Comparison of ENCODE assay signal across 9 mouse cellular contexts in genomic region chr2:29910042-29910441, GRCm38 (mm10). TPM values are rescaled to one million over a fixed set of nuclear protein-coding genes. Genes with fewer than 3 reads are reported as not detected.
A peak's percentile ranks its signal among the peaks of the same experiment; 100 is the strongest.
DNase-seq lines count a peak whose midpoint lies in the region; ATAC-seq and TF ChIP-seq lines count a peak whose summit lies in the region.
"Had no signal": no experiment of that assay in that cellular context is flagged by ENCODE, and none has a peak within 500 bp of the region (broad histone marks: within the 10 kb centered on the region; RNA-seq: fewer than 3 reads in every experiment).

No protein-coding gene starts in this region.

- ATAC-seq in liver, embryonic 12.5 days: no peak
- ATAC-seq in frontal cortex, adult (ENCODE audit: low TSS enrichment): no peak

- H3K27ac ChIP-seq in liver, adult 2 months (replicated peaks; ENCODE audit: insufficient read depth, low read depth, low read length): no peak overlapping the region
- H3K27ac ChIP-seq in liver, embryonic 12.5 days: no peak overlapping the region
- no peak overlapping the region for H3K27ac ChIP-seq in MEL (ENCODE audit: control insufficient read depth, low read depth, low read length)
- H3K27ac ChIP-seq: limb, embryonic 12.5 days had no signal

- no peak overlapping the region for H3K4me2 ChIP-seq in liver, embryonic 12.5 days
- H3K4me2 ChIP-seq: limb, embryonic 12.5 days had no signal

- peak; percentile 32; the same call in 1 of the 2 replicates for TF ChIP-seq CTCF in liver, adult 2 months (IDR thresholded peaks at IDR 0.05; ENCODE audit: low read depth, low read length)
- TF ChIP-seq CTCF in MEL (IDR thresholded peaks at IDR 0.05 in 2 of 3, conservative IDR thresholded peaks at IDR 0.05 in 1 of 3; ENCODE audit: control insufficient read depth in 1 of 3, insufficient read depth in 1 of 3, low read depth in 2 of 3, low read length in 3 of 3, poor library complexity in 1 of 3, severe bottlenecking in 1 of 3): peak; percentile 51 to 69 (median 63)

- no peak overlapping the region for H3K9ac ChIP-seq in liver, adult 2 months (ENCODE audit: low read depth, low read length)
- H3K9ac ChIP-seq in liver, embryonic 12.5 days: no peak overlapping the region
- H3K9ac ChIP-seq in MEL (ENCODE audit: control insufficient read depth, low read depth, low read length, poor library complexity, severe bottlenecking): no peak overlapping the region
- H3K9ac ChIP-seq: limb, embryonic 12.5 days had no signal

- no peak for DNase-seq in liver, adult 2 months (ENCODE audit: extremely low read depth, low read depth, low spot score)
- DNase-seq in MEL (ENCODE audit: low read depth, low spot score): peak; percentile 54
- DNase-seq in c-Kit-positive CD71-positive TER-119-positive erythroid progenitor cells, embryonic 14.5 days (ENCODE audit: low spot score): peak; percentile 36
- peak; percentile 19 for DNase-seq in mesoderm, embryonic 11.5 days (ENCODE audit: low read depth, low spot score)
- DNase-seq in heart, postnatal 4 days: no peak

- no peak for TF ChIP-seq EP300 in MEL (IDR thresholded peaks at IDR 0.05; ENCODE audit: low read depth in 1 of 2, low read length in 2 of 2)

- peaks cover 16% of the 10 kb centered on the region for H3K36me3 ChIP-seq in liver, adult 2 months (ENCODE audit: control insufficient read depth, insufficient read depth, low read length)
- H3K36me3 ChIP-seq in liver, embryonic 12.5 days: peaks cover 94% of the 10 kb centered on the region
- H3K36me3 ChIP-seq in MEL (ENCODE audit: control insufficient read depth in 1 of 2, insufficient read depth in 2 of 2, low read length in 2 of 2): peaks cover 0 to 9% of the 10 kb centered on the region in 2 experiments; a peak in 2 of 4 replicates

- no peaks in the 10 kb centered on the region for H3K9me3 ChIP-seq in liver, embryonic 12.5 days (replicated peaks)
- H3K9me3 ChIP-seq in MEL (replicated peaks; ENCODE audit: insufficient read depth, low read length): no peaks in the 10 kb centered on the region
- H3K9me3 ChIP-seq: limb, embryonic 12.5 days had no signal

- H3K79me2 ChIP-seq in liver, adult 2 months (ENCODE audit: control insufficient read depth, insufficient read depth, low read length): no peaks in the 10 kb centered on the region
- H3K79me2 ChIP-seq in MEL (ENCODE audit: control insufficient read depth, insufficient read depth, low read length, poor library complexity): no peaks in the 10 kb centered on the region

- peak; percentile 51 for TF ChIP-seq RAD21 in MEL (IDR thresholded peaks at IDR 0.05; ENCODE audit: low read depth, low read length)

- no peak for TF ChIP-seq POLR2A in liver, adult 2 months (IDR thresholded peaks at IDR 0.05; ENCODE audit: extremely low read depth, insufficient read depth, low read length)
- no peak for TF ChIP-seq POLR2A in MEL (IDR thresholded peaks at IDR 0.05; ENCODE audit: control insufficient read depth in 1 of 2, insufficient read depth in 1 of 2, low read depth in 1 of 2, low read length in 2 of 2, poor library complexity in 1 of 2)

- H3K4me1 ChIP-seq in liver, adult 2 months (ENCODE audit: control insufficient read depth, insufficient read depth, low read length): no peaks in the 10 kb centered on the region
- no peaks in the 10 kb centered on the region for H3K4me1 ChIP-seq in liver, embryonic 12.5 days
- H3K4me1 ChIP-seq in MEL (ENCODE audit: control insufficient read depth in 1 of 2, insufficient read depth in 2 of 2, low read length in 2 of 2): no peaks in the 10 kb centered on the region
- H3K4me1 ChIP-seq: limb, embryonic 12.5 days had no signal

- no peak overlapping the region for H3K4me3 ChIP-seq in liver, adult 2 months (ENCODE audit: insufficient read depth, low read depth, low read length)
- H3K4me3 ChIP-seq in liver, embryonic 12.5 days: no peak overlapping the region
- no peak overlapping the region for H3K4me3 ChIP-seq in MEL (ENCODE audit: control insufficient read depth in 1 of 2, insufficient read depth in 1 of 2, low read depth in 2 of 2, low read length in 2 of 2)
- H3K4me3 ChIP-seq: erythroblast, embryonic 14.5 days; limb, embryonic 12.5 days had no signal

- H3K27me3 ChIP-seq in liver, adult 2 months (ENCODE audit: control insufficient read depth, insufficient read depth, low read length): no peaks in the 10 kb centered on the region
- no peaks in the 10 kb centered on the region for H3K27me3 ChIP-seq in liver, embryonic 12.5 days (replicated peaks)
- no peaks in the 10 kb centered on the region for H3K27me3 ChIP-seq in MEL (ENCODE audit: control insufficient read depth in 1 of 2, insufficient read depth in 2 of 2, low read length in 2 of 2)
- H3K27me3 ChIP-seq: limb, embryonic 12.5 days had no signal

- 96% methylated on average over 2 of the region's 2 CpGs for WGBS in liver, adult 2 months
- 83% methylated on average over 2 of the region's 2 CpGs for WGBS in liver, embryonic 12.5 days (ENCODE audit: insufficient replicate concordance)

TF ChIP-seq in MEL, 35 proteins besides CTCF, POLR2A, EP300 and RAD21:
- TF ChIP-seq SMC3 (IDR thresholded peaks at IDR 0.05; ENCODE audit: low read depth, low read length) (peak; percentile 42), USF2 (IDR thresholded peaks at IDR 0.05; ENCODE audit: borderline replicate concordance in 1 of 2, insufficient read depth in 1 of 2, low read depth in 1 of 2, low read length in 2 of 2) (no peak)
TF ChIP-seq in MEL: peak in this region for 1.

RNA-seq across cellular contexts. Expression of gene Odf2, which starts 21.0 kb away (rescaled TPM):
- total RNA-seq in liver, adult 2 months (2014; rRNA removed): 6.4 and 7.0 TPM in 2 replicates
- polyA plus RNA-seq in liver, adult 2 months (2012; rRNA removed): 3.7 and 7.0 TPM in 2 replicates
- 69.8 and 72.1 TPM in 2 replicates for polyA plus RNA-seq in liver, embryonic 12.5 days (2016; fragmentation: Nextera tagmentation; extraction: Ambion mirVana)
- 49.0 and 49.3 TPM in 2 replicates for total RNA-seq in MEL (2012; rRNA removed)
- 10 to 100 TPM in 1 of 2 experiments, not detected in 1; 82.8 TPM for polyA plus RNA-seq in MEL (2012; ENCODE audit: insufficient read depth in 1 of 2, insufficient read length in 2 of 2, low read depth in 1 of 2, low replicate concordance in 2 of 2, missing spikeins in 1 of 2)
- total RNA-seq in heart, postnatal 4 days (2021): 10 to 100 TPM; 44.8 to 52.4 TPM

RNA-seq across cellular contexts. Expression of gene Gle1, which starts 25.2 kb away (rescaled TPM):
- 17.8 and 22.6 TPM in 2 replicates for total RNA-seq in liver, adult 2 months (2014; rRNA removed)
- polyA plus RNA-seq in liver, adult 2 months (2012; rRNA removed): 13.8 and 14.3 TPM in 2 replicates
- 38.8 and 43.1 TPM in 2 replicates for polyA plus RNA-seq in liver, embryonic 12.5 days (2016; fragmentation: Nextera tagmentation; extraction: Ambion mirVana)
- total RNA-seq in MEL (2012; rRNA removed): 41.9 and 46.1 TPM in 2 replicates
- 10 to 100 TPM in 1 of 2 experiments, not detected in 1; 77.0 TPM for polyA plus RNA-seq in MEL (2012; ENCODE audit: insufficient read depth in 1 of 2, insufficient read length in 2 of 2, low read depth in 1 of 2, low replicate concordance in 2 of 2, missing spikeins in 1 of 2)
- total RNA-seq in heart, postnatal 4 days (2021): 10 to 100 TPM; 25.9 to 26.8 TPM

RNA-seq across cellular contexts. Expression of gene Cercam, which starts 41.1 kb away (rescaled TPM):
- total RNA-seq in liver, adult 2 months (2014; rRNA removed): 0.18 and 0.34 TPM in 2 replicates
- 0.31 and 0.54 TPM in 2 replicates for polyA plus RNA-seq in liver, adult 2 months (2012; rRNA removed)
- polyA plus RNA-seq in liver, embryonic 12.5 days (2016; fragmentation: Nextera tagmentation; extraction: Ambion mirVana): 47.2 and 49.9 TPM in 2 replicates
- total RNA-seq in MEL (2012; rRNA removed): 7.5 and 8.8 TPM in 2 replicates
- 10 to 100 TPM in 1 of 2 experiments, not detected in 1; 23.4 TPM for polyA plus RNA-seq in MEL (2012; ENCODE audit: insufficient read depth in 1 of 2, insufficient read length in 2 of 2, low read depth in 1 of 2, low replicate concordance in 2 of 2, missing spikeins in 1 of 2)
- 10 to 100 TPM; 13.4 to 13.9 TPM for total RNA-seq in heart, postnatal 4 days (2021)

RNA-seq across cellular contexts. Expression of gene Sptan1, which starts 55.3 kb away (rescaled TPM):
- total RNA-seq in liver, adult 2 months (2014; rRNA removed): 89.0 and 98.6 TPM in 2 replicates
- 61.4 and 71.3 TPM in 2 replicates for polyA plus RNA-seq in liver, adult 2 months (2012; rRNA removed)
- 18.8 and 19.0 TPM in 2 replicates for polyA plus RNA-seq in liver, embryonic 12.5 days (2016; fragmentation: Nextera tagmentation; extraction: Ambion mirVana)
- total RNA-seq in MEL (2012; rRNA removed): 26.2 and 31.2 TPM in 2 replicates
- polyA plus RNA-seq in MEL (2012; ENCODE audit: insufficient read depth in 1 of 2, insufficient read length in 2 of 2, low read depth in 1 of 2, low replicate concordance in 2 of 2, missing spikeins in 1 of 2): 10 to 100 TPM in 1 of 2 experiments, not detected in 1; 29.5 TPM
- total RNA-seq in heart, postnatal 4 days (2021): 100 to 1,000 TPM; 370 to 371 TPM

Comparison
In these comparisons a context has a peak if more than half of its experiments do, and no peak if none do; other contexts are left out.
1. DNase-seq: peak in MEL (single experiment), c-Kit-positive CD71-positive TER-119-positive erythroid progenitor cells, embryonic 14.5 days (single experiment) and mesoderm, embryonic 11.5 days (single experiment); none in liver, adult 2 months (single experiment) and heart, postnatal 4 days (single experiment).